Mouse (Mus musculus) urinary bladder, postnatal 14 days (tissue): ENCODE results near the gene Rgcc.

Experiments used
- DNase-seq: peaks from one replicate; pipeline ENCODE4 v3.0.0; 2021; ENCODE audit warnings: low spot score

Gene Rgcc

GRCm38 (mm10) chr14:79241656-79242385, 59.6 kb downstream of the Rgcc start:
- no peak for DNase-seq

- no peak for DNase-seq
Observed at GRCm38 (mm10) chr14:79241057-79241570, 60.3 kb downstream of the Rgcc start.

GRCm38 (mm10) chr14:79239402-79239801, 62.0 kb downstream of the Rgcc start:
- DNase-seq, result no peak
